Mouse (Mus musculus) intestine, postnatal 0 days (tissue): ENCODE measurements around the gene Atxn7l3. TPM values are rescaled to one million over a fixed set of nuclear protein-coding genes. Genes with fewer than 3 reads are reported as not detected.

Source experiments
- ATAC-seq: fragments of 200-750 bp; cut with Nextera tagmentation; 2 replicates; pipeline ENCODE4 v1.8.0; 2017; ENCODE audit warnings: mild to moderate bottlenecking, moderate TSS enrichment, moderate library complexity
- H3K27ac ChIP-seq: fragments of 300-500 bp; sonication (generic); 2 replicates; pipeline ENCODE4 v1.5.1; 2014; ENCODE audit warnings: mild to moderate bottlenecking, low read depth, low read length, moderate library complexity
- H3K27me3 ChIP-seq: fragments of 300-500 bp; sonication (generic); replicated peaks from 2 replicates; pipeline ENCODE4 v1.6.1; 2014; ENCODE audit warnings: low read length, mixed read lengths; ENCODE audit not compliant: control insufficient read depth, insufficient read depth
- H3K36me3 ChIP-seq: fragments of 300-500 bp; sonication (generic); 2 replicates; pipeline ENCODE4 v1.6.1; 2014; ENCODE audit warnings: mild to moderate bottlenecking, moderate library complexity; ENCODE audit not compliant: control insufficient read depth, insufficient read depth
- H3K4me1 ChIP-seq: fragments of 300-500 bp; sonication (generic); replicated peaks from 2 replicates; pipeline ENCODE4 v1.6.1; 2014; ENCODE audit warnings: antibody characterized with exemption, low read length, mixed read lengths; ENCODE audit not compliant: control insufficient read depth, insufficient read depth
- H3K4me2 ChIP-seq: fragments of 300-500 bp; sonication (generic); replicated peaks from 2 replicates; pipeline ENCODE4 v1.6.1; 2014; ENCODE audit warnings: low read depth, mild to moderate bottlenecking, moderate library complexity
- H3K4me3 ChIP-seq: fragments of 300-500 bp; sonication (generic); 2 replicates; pipeline ENCODE4 v1.5.1; 2014; ENCODE audit warnings: low read depth, low read length
- H3K9ac ChIP-seq: fragments of 300-500 bp; sonication (generic); 2 replicates; pipeline ENCODE4 v1.6.1; 2014; ENCODE audit warnings: mild to moderate bottlenecking, low read depth, low read length
- H3K9me3 ChIP-seq: fragments of 300-500 bp; sonication (generic); 2 replicates; pipeline ENCODE4 v1.6.1; 2016; ENCODE audit warnings: mixed run types; ENCODE audit not compliant: control insufficient read depth
- CTCF ChIP-seq: sonication (generic); IDR thresholded peaks from 2 replicates; pipeline ENCODE4 v1.5.1; 2016; ENCODE audit warnings: low read depth, mild to moderate bottlenecking, control low read depth, antibody characterized with exemption, moderate library complexity
- WGBS: fragments of 180-500 bp; shearing (Covaris S2); extraction: QIAGEN DNeasy Blood & Tissue Kit; methylation state at CpG from one replicate; pipeline ENCODE4 v1.1.7; 2014; 5-methylcytosine and 5-hydroxymethylcytosine counted together
- polyA plus RNA-seq: library from polyadenylated mRNA; unstranded; fragments of >200 nt; fragmentation: Nextera tagmentation; extraction: Ambion mirVana; gene quantifications from 2 replicates; pipeline ENCODE4 v1.2.1, GENCODE M21; 2015

Gene Atxn7l3
- polyA plus RNA-seq, 1 experiment from 2014 or later: 8.6 TPM

DNA sequence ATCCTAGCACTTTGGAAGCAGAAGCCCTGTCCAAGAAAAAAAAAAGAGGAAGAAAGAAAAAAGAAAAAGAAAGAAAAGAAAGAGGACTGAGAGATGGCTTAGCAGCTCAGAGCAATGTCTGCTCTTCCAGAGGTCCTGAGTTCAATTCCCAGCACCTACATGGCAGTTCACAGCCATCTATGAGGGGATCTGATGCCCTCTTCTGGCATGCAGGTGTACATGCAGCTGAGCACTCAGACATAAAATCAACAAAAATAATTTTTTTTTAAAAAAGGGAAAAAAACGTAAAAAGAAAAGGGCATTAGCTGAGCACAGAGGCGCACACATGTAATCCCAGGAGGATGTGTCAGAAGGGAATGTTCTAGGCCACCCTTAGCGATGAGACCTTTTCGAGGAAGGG, 49.6 kb downstream of the Atxn7l3 start:
- no peak overlapping the region for H3K9ac ChIP-seq
- H3K9me3 ChIP-seq: no peaks in the 10 kb centered on the region
- H3K27ac ChIP-seq: no peak overlapping the region
- no peak overlapping the region for H3K4me2 ChIP-seq
- ATAC-seq: no peak
- 87% methylated on average over 4 of the region's 4 CpGs for WGBS
- no peak overlapping the region for H3K4me3 ChIP-seq
- H3K27me3 ChIP-seq: no peaks in the 10 kb centered on the region
- no peaks in the 10 kb centered on the region for H3K36me3 ChIP-seq
- peak; percentile 55 for TF ChIP-seq CTCF
- no peaks in the 10 kb centered on the region for H3K4me1 ChIP-seq

DNA sequence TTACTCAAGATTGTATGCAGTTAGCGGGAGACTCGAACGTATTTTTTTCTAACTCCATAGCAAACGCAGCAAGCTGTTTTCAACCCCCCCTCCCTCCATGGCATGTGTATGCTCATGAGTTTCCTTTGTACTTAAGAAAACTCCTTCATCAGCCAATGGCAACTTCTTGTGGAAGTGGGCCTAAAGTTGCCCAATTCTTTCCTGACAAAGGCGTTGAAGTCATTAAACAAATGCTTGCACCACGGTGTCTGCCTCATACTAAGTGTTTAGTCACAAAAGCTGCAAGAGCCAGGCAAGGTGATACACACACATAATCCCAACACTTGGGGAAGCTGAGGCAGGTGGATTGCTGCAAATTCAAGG, 50.2 kb downstream of the Atxn7l3 start:
- H3K4me3 ChIP-seq: no peak overlapping the region
- no peak for TF ChIP-seq CTCF
- WGBS: 66% methylated on average over 6 of the region's 6 CpGs
- no peak overlapping the region for H3K9ac ChIP-seq
- H3K4me1 ChIP-seq: no peaks in the 10 kb centered on the region
- no peaks in the 10 kb centered on the region for H3K36me3 ChIP-seq
- no peaks in the 10 kb centered on the region for H3K9me3 ChIP-seq
- no peak overlapping the region for H3K4me2 ChIP-seq
- H3K27me3 ChIP-seq: no peaks in the 10 kb centered on the region
- no peak for ATAC-seq
- H3K27ac ChIP-seq: no peak overlapping the region

DNA sequence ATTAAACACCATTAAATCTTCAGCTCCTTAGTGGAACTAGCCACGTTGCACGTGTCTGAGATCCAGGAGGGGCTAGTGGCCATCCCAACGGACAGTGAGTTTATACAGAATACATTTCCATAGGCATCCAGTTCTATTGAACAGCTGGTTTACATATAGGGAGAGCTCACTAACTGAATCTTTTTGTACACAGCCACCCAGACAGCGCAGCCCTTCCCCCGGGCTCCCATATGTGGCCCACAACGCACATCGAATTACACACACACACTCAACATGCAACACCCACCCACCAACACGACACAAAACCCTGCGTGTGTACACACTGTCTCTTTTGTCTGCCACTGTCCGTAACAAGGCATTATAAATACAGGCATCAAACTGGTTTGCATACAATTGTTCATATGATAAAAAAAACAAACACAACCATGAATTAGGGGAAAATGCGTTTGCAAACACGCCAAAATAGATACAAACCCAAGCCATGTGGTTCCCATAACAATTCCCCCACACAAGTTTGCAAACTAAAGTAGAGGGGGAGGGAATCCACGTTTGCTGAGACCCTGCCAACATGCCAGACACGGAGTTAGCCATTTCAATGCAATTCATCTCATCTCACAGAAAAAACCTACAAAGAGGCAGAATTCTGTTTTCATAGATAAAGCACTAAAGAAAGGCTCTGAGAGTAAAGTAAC, 50.7 kb downstream of the Atxn7l3 start:
- H3K27ac ChIP-seq: no peak overlapping the region
- no peak for ATAC-seq

DNA sequence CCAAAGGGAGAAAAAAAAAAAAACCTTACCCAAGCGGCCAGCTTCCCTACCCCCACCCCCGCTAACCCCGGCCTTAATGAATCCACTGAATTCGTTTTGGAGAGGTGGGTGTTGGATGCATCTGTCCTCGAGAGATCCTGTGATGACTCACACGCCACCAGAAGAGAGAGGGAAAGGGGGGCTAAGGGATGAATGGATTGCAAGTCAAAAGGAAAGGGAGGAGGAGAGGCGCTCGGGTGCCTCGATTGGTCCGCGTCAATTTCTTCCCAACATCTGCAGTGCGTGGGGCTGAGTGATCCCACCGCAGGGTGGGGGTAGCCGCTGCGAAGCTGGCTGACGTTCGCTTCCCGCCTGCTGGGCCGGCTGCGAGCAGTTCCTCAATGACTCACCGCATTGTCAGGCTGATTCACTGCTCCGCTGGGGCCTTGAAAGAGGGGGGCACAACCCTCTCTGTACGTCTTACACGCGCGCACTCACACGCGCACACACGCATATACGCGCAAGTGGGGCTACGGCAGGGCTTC, 51.4 kb downstream of the Atxn7l3 start:
- H3K36me3 ChIP-seq: no peaks in the 10 kb centered on the region
- H3K4me1 ChIP-seq: 0 out of 2 replicates have a peak, but pooled peaks cover 3% of the 10 kb centered on the region
- peak overlapping the region; percentile 73 for H3K4me2 ChIP-seq
- H3K4me3 ChIP-seq: peak overlapping the region; percentile 32
- H3K27ac ChIP-seq: no peak overlapping the region
- H3K9me3 ChIP-seq: no peaks in the 10 kb centered on the region
- no peak overlapping the region for H3K9ac ChIP-seq
- TF ChIP-seq CTCF: peak; percentile 36; the same call in 1 of the 2 replicates
- 2% methylated on average over 31 of the region's 32 CpGs for WGBS
- H3K27me3 ChIP-seq: no peaks in the 10 kb centered on the region
- ATAC-seq: peak; percentile 32

More for the DNA sequence above, 50.7 kb downstream of the Atxn7l3 start:
- Histone ChIP-seq H3K27me3 (no peaks in the 10 kb centered on the region), H3K9ac (no peak overlapping the region), H3K4me3 (peak overlapping the region; percentile 32), H3K36me3 (no peaks in the 10 kb centered on the region), H3K4me2 (peak overlapping the region; percentile 73), H3K9me3 (no peaks in the 10 kb centered on the region), H3K4me1 (0 out of 2 replicates have a peak, but pooled peaks cover 3% of the 10 kb centered on the region)
- 53% methylated on average over 14 of the region's 14 CpGs for WGBS
- no peak for TF ChIP-seq CTCF

DNA sequence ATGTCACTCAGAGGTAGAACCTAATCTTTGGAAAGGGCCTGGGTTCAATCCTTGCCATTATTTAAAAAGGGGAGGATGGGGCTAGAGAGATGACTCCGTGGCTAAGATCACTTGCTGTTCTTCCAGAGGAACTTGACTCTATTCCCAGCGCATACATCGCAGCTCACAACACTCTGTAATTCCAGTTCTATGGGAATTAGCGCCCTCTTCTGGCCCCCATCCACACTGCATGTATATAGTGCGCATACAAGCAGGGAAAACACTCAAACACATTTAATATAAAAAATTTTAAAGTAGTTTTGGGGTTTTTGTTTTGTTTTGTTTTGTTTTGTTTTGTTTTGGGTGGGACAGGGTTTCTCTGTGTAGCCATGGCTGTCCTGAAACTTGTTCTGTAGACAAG, 54.6 kb downstream of the Atxn7l3 start:
- Histone ChIP-seq H3K4me1 (0 out of 2 replicates have a peak, but pooled peaks cover 3% of the 10 kb centered on the region), H3K4me2 (no peak overlapping the region), H3K4me3 (no peak overlapping the region), H3K36me3 (no peaks in the 10 kb centered on the region), H3K27me3 (no peaks in the 10 kb centered on the region), H3K9ac (no peak overlapping the region), H3K9me3 (no peaks in the 10 kb centered on the region), H3K27ac (no peak overlapping the region)
- no peak for ATAC-seq
- 63% methylated on average over 5 of the region's 5 CpGs for WGBS
- TF ChIP-seq CTCF: peak; percentile 58

DNA sequence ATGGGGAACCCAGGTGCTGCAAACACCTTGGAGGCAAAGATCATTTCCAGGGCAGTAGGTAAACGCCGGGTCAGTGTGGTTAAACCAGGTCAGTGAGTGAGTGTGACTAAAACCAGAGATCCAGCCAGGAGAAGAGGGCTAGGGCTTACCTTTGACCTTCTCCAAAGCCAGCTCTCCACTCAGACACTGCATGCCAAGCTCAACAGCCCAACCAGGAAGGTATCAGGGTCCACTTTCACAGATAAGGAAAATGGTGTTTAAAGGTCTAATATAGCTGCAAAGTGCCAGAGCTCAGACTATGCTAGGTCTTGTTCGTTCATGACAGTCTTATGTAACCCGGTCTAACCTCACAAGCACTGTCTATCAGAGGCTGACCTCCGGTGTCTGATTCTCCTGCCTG, 55.2 kb downstream of the Atxn7l3 start:
- no peak overlapping the region for H3K4me2 ChIP-seq
- 0 out of 2 replicates have a peak, but pooled peaks have one; percentile 39 for TF ChIP-seq CTCF
- H3K36me3 ChIP-seq: no peaks in the 10 kb centered on the region
- H3K4me3 ChIP-seq: no peak overlapping the region
- ATAC-seq: peak; percentile 90
- no peaks in the 10 kb centered on the region for H3K27me3 ChIP-seq
- no peak overlapping the region for H3K9ac ChIP-seq
- H3K4me1 ChIP-seq: 0 out of 2 replicates have a peak, but pooled peaks cover 3% of the 10 kb centered on the region
- no peaks in the 10 kb centered on the region for H3K9me3 ChIP-seq
- 43% methylated on average over 5 of the region's 5 CpGs for WGBS
- H3K27ac ChIP-seq: no peak overlapping the region
